Mouse (Mus musculus): Measurements from ENCODE around the gene Dok5.

The Dok5 gene

GRCm38 (mm10) chr2:170738446-170738845, 6.8 kb downstream of the Dok5 start:
- peak; percentile 58 to 76 for DNase-seq (ENCODE audit: low spot score in 2 of 2)

GRCm38 (mm10) chr2:170738891-170739290, 7.3 kb downstream of the Dok5 start:
- DNase-seq (ENCODE audit: low spot score in 2 of 2) = no peak

GRCm38 (mm10) chr2:170739713-170740365, 8.2 kb downstream of the Dok5 start:
- DNase-seq (ENCODE audit: low spot score in 2 of 2) = no peak

GRCm38 (mm10) chr2:170743521-170743920, 11.9 kb downstream of the Dok5 start:
- no peak for DNase-seq (ENCODE audit: low spot score in 2 of 2)

- no peak for DNase-seq (ENCODE audit: low spot score in 2 of 2)
These were observed 17.3 kb downstream of the Dok5 start for GRCm38 (mm10) chr2:170748901-170749300.

GRCm38 (mm10) chr2:170752191-170752850, 20.7 kb downstream of the Dok5 start:
- no peak for DNase-seq (ENCODE audit: low spot score in 2 of 2)

GRCm38 (mm10) chr2:170755817-170756216, 24.2 kb downstream of the Dok5 start:
- DNase-seq (ENCODE audit: low spot score in 2 of 2) = no peak

GRCm38 (mm10) chr2:170756667-170757066, 25.1 kb downstream of the Dok5 start:
- DNase-seq (ENCODE audit: low spot score in 2 of 2) = no peak

GRCm38 (mm10) chr2:170757228-170757875, 25.7 kb downstream of the Dok5 start:
- no peak for DNase-seq (ENCODE audit: low spot score in 2 of 2)

GRCm38 (mm10) chr2:170758201-170758600, 26.6 kb downstream of the Dok5 start:
- no peak for DNase-seq (ENCODE audit: low spot score in 2 of 2)

GRCm38 (mm10) chr2:170764704-170765103, 33.1 kb downstream of the Dok5 start:
- DNase-seq (ENCODE audit: low spot score in 2 of 2) = peak in 1 of 2 experiments; percentile 20

GRCm38 (mm10) chr2:170767243-170767642, 35.6 kb downstream of the Dok5 start:
- peak; percentile 66 to 86 for DNase-seq (ENCODE audit: low spot score in 2 of 2)

- no peak for DNase-seq (ENCODE audit: low spot score in 2 of 2)
These were observed 37.1 kb downstream of the Dok5 start for GRCm38 (mm10) chr2:170768699-170769098.

- DNase-seq (ENCODE audit: low spot score in 2 of 2) = no peak
These were observed 39.9 kb downstream of the Dok5 start for GRCm38 (mm10) chr2:170771555-170771954.

GRCm38 (mm10) chr2:170772126-170772884, 40.7 kb downstream of the Dok5 start:
- no peak for DNase-seq (ENCODE audit: low spot score in 2 of 2)

GRCm38 (mm10) chr2:170772885-170773270, 41.3 kb downstream of the Dok5 start:
- no peak for DNase-seq (ENCODE audit: low spot score in 2 of 2)

- DNase-seq (ENCODE audit: low spot score in 2 of 2) = no peak
These were observed 44.0 kb downstream of the Dok5 start for GRCm38 (mm10) chr2:170775577-170775976.

- DNase-seq (ENCODE audit: low spot score in 2 of 2) = peak in 1 of 2 experiments; percentile 21
These were observed 44.5 kb downstream of the Dok5 start for GRCm38 (mm10) chr2:170776107-170776506.

GRCm38 (mm10) chr2:170777572-170777971, 46.0 kb downstream of the Dok5 start:
- DNase-seq (ENCODE audit: low spot score in 2 of 2) = no peak

GRCm38 (mm10) chr2:170780010-170780750, 48.6 kb downstream of the Dok5 start:
- no peak for DNase-seq (ENCODE audit: low spot score in 2 of 2)

GRCm38 (mm10) chr2:170788101-170788500, 56.5 kb downstream of the Dok5 start:
- no peak for DNase-seq (ENCODE audit: low spot score in 2 of 2)
